Mouse (Mus musculus): Measurements from ENCODE around the gene B4galt1.
A peak's percentile ranks its signal among the peaks of the same experiment; 100 is the strongest.
"Not testable (repeated sequence)": the region's sequence is repeated elsewhere in the genome, so short reads cannot be mapped to it uniquely, and the experiment has no call there.

B4galt1 gene

GRCm38 (mm10) chr4:40818421-40818820, 35.4 kb downstream of the B4galt1 start:
- DNase-seq (ENCODE audit: low spot score in 2 of 2), result no peak

DNA sequence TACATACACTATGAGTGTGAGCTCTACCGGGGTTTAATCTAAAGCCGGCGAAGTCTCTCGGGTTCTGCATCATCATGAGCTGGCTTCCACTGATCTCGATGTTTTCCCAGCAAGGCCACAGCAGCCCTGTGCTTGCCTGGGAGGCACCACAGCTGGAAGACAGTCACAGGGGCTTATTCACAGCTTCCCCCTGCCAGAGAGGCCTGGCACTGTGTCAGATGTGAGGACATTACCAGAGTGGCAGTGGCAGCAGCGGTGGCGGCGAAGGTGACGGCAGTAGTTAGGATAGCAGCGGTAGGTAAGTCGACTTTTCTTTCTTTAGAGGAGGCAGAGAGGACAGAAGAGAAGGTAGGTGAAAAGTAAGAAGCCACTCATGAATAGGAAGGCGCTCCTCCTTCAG, 35.9 kb downstream of the B4galt1 start:
- DNase-seq (ENCODE audit: low spot score in 2 of 2), result no peak

DNA sequence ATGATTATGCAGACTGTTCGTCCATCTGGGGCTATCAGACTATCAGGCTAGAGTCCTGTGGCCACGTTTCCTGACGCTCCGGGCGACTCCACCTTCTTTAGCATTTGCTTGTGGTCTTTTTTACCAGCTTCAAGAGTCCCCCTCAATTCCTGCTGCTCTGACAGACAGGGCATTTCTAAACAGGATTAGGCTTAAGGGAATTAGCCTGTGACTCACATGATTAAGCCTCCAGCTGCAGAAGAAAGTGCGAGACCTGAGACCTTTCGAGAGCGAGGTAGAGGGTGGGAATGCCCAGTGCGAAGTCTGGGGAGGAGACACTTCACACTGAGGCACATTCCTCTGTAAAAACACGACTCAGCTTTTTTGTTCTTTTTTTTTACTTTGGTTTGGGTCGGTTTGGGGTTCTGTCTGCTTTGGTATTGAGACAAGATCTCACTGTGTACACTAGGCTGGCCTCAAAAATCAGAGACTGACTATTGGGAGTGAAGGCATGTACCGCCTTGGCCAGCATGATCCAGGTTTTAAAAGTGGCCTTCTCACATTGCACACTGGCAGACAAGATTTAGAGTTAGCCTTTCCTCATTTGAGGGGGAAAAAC, 37.9 kb downstream of the B4galt1 start:
- DNase-seq (ENCODE audit: low spot score in 2 of 2), result no peak

DNA sequence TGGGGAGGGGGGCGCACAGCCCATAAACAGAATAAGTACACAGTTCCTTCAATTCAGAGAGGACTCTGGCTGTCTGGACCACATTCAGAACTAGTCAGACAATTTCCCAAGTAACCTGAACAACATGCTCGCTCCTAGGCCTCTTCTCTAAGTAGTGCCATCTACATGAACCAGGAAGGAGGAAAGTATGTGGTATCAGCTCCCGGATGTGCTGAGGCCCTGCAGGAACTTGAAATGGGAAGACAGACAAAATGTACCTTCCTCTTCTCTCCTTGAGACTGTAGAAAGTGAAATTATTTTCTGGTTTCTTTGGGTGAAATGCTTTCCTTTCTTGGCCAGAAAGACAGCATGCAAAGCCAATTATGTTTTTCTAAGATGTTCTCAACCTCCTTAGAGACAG, 38.7 kb downstream of the B4galt1 start:
- no peak for DNase-seq (ENCODE audit: low spot score in 2 of 2)

DNA sequence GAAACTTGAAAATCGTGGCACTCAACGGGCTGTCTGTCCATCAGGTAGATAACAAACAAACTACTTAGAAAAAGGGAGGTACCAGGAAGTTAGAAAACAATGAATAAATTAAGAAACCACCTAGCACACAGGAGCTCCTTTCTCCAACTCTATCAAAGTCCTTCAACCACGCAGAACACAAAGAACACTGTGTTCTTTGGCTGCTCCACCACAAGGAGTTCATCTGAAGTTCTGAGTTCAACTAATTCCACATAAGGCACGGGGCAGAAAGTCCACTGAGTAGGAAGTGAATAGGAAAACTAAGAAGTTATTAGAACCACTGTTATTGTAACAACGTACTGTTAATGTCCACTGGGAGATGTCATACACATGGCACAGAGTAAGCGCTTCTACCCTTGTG, 39.4 kb downstream of the B4galt1 start:
- no peak for DNase-seq (ENCODE audit: low spot score in 2 of 2)

DNA sequence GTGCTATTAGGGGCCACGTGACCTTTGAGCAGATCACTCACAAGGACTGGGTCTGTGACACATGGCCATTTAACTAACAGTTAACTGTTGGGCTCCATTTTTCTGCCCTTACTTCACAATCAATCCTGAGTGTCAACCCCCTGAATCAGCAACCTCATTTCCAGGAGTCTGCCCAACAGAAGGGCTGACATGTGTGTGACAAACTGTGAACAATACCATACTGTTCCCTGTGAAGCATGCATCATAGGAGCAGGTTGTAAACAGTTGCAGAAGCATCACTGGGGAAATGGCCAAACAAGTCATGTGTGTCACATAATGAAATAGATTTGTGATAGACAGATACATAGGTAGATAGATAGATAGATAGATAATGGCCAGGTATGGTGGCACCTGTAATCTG, 40.9 kb downstream of the B4galt1 start:
- no peak for DNase-seq (ENCODE audit: low spot score in 2 of 2)

GRCm38 (mm10) chr4:40810481-40810880, 43.3 kb downstream of the B4galt1 start:
- DNase-seq (ENCODE audit: low spot score in 2 of 2), result no peak

DNA sequence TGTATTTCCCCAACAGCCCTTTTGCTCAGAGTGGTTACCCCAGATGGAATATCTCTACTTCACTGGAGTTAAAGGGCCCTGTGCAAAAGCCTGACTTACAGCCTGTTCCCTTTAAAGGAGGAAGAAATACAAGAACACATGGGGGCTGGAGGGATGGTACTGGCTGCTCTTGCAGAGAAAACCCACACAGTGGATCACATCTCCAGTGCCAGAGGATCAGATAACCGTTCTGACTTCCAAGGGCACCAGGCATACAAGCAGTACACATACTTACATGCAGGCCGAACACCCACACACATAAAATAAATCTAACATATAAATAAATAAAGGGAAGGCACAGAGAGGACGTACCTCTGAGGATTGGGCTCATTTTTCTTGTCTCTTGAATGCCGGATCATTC, 46.4 kb downstream of the B4galt1 start:
- no peak for DNase-seq (ENCODE audit: low spot score in 2 of 2)

DNA sequence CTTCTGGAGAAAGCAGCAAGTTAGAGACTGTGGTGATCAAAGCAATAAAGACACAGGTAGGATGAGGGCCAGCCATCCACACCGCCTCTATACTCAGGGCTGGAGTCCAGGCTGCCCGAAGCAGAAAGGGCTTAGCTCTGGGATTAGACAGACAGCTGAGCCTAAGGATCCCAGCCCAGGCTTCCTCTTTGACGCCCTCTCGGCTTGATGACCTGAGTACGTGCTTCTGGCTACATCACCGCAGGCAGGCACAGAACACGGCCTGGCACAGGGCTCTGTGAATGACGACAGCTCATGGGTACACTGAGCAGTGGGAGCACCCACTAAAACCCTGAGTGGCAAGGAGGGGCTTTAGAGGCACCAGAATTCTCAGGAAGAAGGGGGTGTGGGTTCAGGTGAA, 48.4 kb downstream of the B4galt1 start:
- DNase-seq (ENCODE audit: low spot score in 2 of 2), result no peak

DNA sequence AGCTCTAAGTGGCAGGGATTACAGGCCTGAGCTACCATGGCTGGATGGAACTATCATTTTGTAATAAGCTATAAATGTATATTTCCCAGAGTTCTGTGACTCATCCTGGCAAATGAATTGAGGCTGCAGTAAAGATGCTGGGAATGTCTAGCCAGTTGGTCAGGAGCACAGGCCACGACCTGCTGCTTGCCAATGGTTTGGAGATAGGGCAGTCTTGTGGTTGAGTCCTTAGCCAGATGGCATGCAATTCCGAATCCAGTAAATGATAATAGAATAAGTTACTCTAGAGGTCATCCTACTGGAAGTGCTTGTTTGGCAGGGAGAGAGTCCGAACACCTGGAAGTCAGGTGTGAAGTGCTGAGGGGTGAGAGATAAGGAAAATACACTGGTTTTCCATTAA, 51.0 kb downstream of the B4galt1 start:
- no peak for DNase-seq (ENCODE audit: low spot score in 2 of 2)

GRCm38 (mm10) chr4:40801908-40802307, 51.9 kb downstream of the B4galt1 start:
- no peak for DNase-seq (ENCODE audit: low spot score in 2 of 2)

- DNase-seq (ENCODE audit: low spot score in 2 of 2), result no peak
Measured at GRCm38 (mm10) chr4:40800873-40801272, 52.9 kb downstream of the B4galt1 start.

GRCm38 (mm10) chr4:40798833-40799555, 54.8 kb downstream of the B4galt1 start:
- DNase-seq (ENCODE audit: low spot score in 2 of 2), result not testable (repeated sequence)

DNA sequence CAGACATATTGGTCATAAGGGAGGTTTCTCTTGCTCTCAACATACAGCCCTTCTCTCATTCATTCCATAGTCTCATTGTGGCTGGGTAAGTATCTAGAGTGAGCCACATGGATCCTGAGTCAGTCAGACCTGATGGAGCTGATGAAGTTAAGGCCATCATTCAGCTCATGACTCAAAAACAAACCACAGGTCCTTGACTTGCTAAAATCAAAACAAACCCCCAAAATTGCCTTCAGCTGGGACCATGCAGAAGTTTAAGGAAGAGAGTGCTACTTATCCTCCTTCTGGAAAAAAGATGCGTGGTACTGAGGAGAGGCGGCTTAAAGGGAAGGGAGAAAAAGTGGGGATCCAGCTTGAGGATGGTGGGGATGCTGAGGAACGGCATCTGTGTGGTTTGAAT, 58.0 kb downstream of the B4galt1 start:
- DNase-seq (ENCODE audit: low spot score in 2 of 2), result no peak

GRCm38 (mm10) chr4:40794320-40794719, 59.5 kb downstream of the B4galt1 start:
- DNase-seq (ENCODE audit: low spot score in 2 of 2), result no peak

- no peak for DNase-seq (ENCODE audit: low spot score in 2 of 2)
Measured at GRCm38 (mm10) chr4:40791176-40791575, 62.6 kb downstream of the B4galt1 start.

- no peak for DNase-seq (ENCODE audit: low spot score in 2 of 2)
Measured at GRCm38 (mm10) chr4:40786578-40786977, 67.2 kb downstream of the B4galt1 start.

DNA sequence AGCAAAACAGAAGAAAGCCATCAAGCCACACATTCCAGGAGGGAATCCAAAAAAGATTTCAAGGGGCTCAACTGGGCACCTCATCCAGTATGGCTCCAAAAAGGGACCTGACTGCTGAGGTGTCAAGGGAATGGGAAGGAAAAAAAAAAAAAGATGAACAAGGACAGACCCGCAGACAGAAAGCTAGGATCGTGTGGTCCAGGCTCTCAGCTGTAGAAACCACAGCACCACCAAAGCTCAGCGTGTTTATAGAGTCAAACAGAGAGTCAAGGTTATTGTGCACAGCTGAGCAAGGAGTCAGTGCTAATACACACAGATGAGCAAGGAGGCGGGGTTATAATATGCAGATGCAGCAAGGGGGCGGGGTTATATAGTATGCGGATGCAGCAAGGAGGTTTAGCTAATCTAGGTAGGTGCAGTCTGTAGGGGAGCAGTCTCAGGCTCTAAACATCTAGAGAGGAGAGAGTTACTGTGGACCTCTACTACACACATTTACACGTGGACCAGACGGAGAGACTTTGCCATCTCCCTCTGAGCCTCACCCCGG, 68.1 kb downstream of the B4galt1 start:
- DNase-seq (ENCODE audit: low spot score in 2 of 2), result no peak

DNA sequence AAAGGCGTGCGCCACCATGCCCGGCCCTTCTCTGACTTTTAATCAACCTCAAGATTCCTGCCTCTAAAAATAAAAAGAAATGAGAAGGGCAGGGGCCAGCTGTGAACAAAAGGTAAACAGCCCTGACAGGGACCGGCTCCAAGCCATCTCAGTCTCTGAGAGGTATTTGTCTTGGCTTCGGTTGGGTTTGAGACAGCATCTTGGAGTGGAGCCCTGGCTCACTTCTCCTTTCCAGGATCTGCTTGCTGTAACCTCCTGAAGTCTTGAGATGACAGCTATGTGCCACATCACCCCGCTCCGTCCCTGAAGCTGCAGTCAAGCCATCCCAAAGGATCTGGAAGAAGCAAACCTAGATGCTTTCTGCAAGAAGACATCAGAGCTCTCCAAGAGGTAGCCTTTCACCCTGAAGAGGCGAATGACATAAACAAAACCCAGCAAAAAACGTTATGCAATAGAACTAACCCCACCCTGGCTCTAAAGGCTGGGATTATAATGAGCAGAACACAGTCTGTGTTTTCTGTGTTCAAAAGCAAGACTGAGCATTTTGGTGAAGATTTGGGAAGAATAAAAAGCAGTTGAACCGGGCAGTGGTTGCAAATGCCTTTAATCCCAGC, 69.1 kb downstream of the B4galt1 start:
- DNase-seq (ENCODE audit: low spot score in 2 of 2), result no peak

DNA sequence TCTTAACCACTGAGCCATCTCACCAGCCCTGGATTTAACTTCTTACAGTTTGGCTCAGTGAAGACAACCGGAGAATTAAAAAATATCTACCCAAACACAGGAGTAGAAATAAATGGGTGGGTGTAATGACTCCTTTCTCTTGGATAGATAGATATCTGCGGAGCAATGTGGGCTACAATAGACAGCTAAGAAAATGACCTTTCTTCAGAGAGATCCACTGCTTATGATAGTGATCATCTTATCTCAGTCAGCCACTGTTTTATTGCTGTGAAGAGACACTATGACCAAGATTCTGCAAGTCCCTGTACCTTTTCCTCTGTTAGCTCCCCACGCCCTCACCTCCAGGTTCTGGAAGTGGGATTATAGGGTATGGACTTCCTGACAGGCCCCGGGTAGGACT, 70.8 kb downstream of the B4galt1 start:
- DNase-seq (ENCODE audit: low spot score in 2 of 2), result no peak

- DNase-seq (ENCODE audit: low spot score in 2 of 2), result peak; percentile 52 to 62
Measured at GRCm38 (mm10) chr4:40781797-40782495, 71.9 kb downstream of the B4galt1 start.

- peak; percentile 65 for DNase-seq (ENCODE audit: low spot score in 2 of 2)
Measured at GRCm38 (mm10) chr4:40781143-40781542, 72.7 kb downstream of the B4galt1 start.

Data from spleen, postnatal 36 days (tissue).